In the genomic region with DNA sequence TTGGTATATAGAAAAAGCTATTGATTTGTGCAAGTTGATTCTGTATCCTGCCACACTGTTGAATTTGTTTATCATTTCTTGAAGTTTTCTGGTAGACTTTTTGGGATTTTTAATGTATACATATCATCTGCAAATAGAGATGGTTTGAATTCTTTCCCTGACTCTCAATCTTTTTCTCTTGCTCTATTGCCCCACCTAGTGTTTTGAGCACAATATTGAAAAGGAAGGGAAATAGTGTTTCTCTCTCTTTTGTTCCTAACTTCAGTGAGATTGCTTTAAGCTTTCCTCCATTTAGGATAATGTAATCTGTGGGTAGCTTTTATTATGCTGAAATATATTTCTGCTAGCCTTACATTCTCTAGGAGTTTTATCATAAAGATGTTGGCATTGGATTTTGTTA, we compare ENCODE assay signal across 23 mouse cellular contexts. TPM values are rescaled to one million over a fixed set of nuclear protein-coding genes. Genes with fewer than 3 reads are reported as not detected.
DNase-seq lines count a peak whose midpoint lies in the region; ATAC-seq and TF ChIP-seq lines count a peak whose summit lies in the region.
"Had no signal": no experiment of that assay in that cellular context is flagged by ENCODE, and none has a peak within 500 bp of the region (broad histone marks: within the 10 kb centered on the region; RNA-seq: fewer than 3 reads in every experiment).

No protein-coding gene starts in this region.

- H3K4me2 ChIP-seq in hindbrain, postnatal 0 days (ENCODE audit: low read depth, low read length): no peak overlapping the region
- no peak overlapping the region for H3K4me2 ChIP-seq in hindbrain, embryonic 16.5 days (ENCODE audit: low read length)
- H3K4me2 ChIP-seq in lung, postnatal 0 days (replicated peaks; ENCODE audit: low read depth, low read length): no peak overlapping the region
- H3K4me2 ChIP-seq: forebrain, embryonic 15.5 days; midbrain, embryonic 12.5 days had no signal

- no peak for TF ChIP-seq EP300 in lung, postnatal 0 days (IDR thresholded peaks at IDR 0.05)

- H3K27me3 ChIP-seq in hindbrain, postnatal 0 days (ENCODE audit: insufficient read depth, low read length): no peaks in the 10 kb centered on the region
- no peaks in the 10 kb centered on the region for H3K27me3 ChIP-seq in hindbrain, embryonic 16.5 days (replicated peaks; ENCODE audit: control insufficient read depth, insufficient read depth, low read length)
- H3K27me3 ChIP-seq in lung, postnatal 0 days (replicated peaks; ENCODE audit: insufficient read depth, low read length): no peaks in the 10 kb centered on the region
- H3K27me3 ChIP-seq: forebrain, embryonic 15.5 days; midbrain, embryonic 12.5 days had no signal

- ATAC-seq in hindbrain, postnatal 0 days: no peak
- ATAC-seq in hindbrain, embryonic 16.5 days: no peak
- ATAC-seq in lung, postnatal 0 days: no peak
- ATAC-seq in cerebellum, adult (ENCODE audit: insufficient number of reproducible peaks, low FRiP score, low TSS enrichment): no peak
- ATAC-seq: CD4-positive, CD25-positive, alpha-beta regulatory T cell, adult 4 months; forebrain, embryonic 15.5 days; inflammation-experienced regulatory T-cells, adult 6 months had no signal

- no peak for DNase-seq in hindbrain, postnatal 0 days (ENCODE audit: low spot score)
- no peak for DNase-seq in lung, postnatal 0 days (ENCODE audit: low spot score)
- no peak for DNase-seq in lung, postnatal 14 days
- DNase-seq in NIH3T3 (ENCODE audit: low read depth): peak; percentile 39
- DNase-seq in layer of hippocampus, adult 8-10 months (ENCODE audit: low spot score in 2 of 2): no peak
- DNase-seq: adrenal gland, adult 8-10 months; cerebellum, adult 8-10 months; gastrocnemius, postnatal 14 days; heart, postnatal 14 days; kidney, postnatal 10 days; lung, postnatal 4 days; thymus, postnatal 4 days had no signal

- no peak overlapping the region for H3K9ac ChIP-seq in hindbrain, postnatal 0 days (replicated peaks; ENCODE audit: low read length)
- no peak overlapping the region for H3K9ac ChIP-seq in hindbrain, embryonic 16.5 days (ENCODE audit: low read depth, low read length)
- H3K9ac ChIP-seq in lung, postnatal 0 days (replicated peaks; ENCODE audit: low read depth): no peak overlapping the region
- H3K9ac ChIP-seq: forebrain, embryonic 15.5 days; liver, embryonic 14.5 days; midbrain, embryonic 12.5 days had no signal

- no peak overlapping the region for H3K4me3 ChIP-seq in hindbrain, postnatal 0 days (ENCODE audit: low read length)
- H3K4me3 ChIP-seq in hindbrain, embryonic 16.5 days (ENCODE audit: low read length): no peak overlapping the region
- no peak overlapping the region for H3K4me3 ChIP-seq in lung, postnatal 0 days (ENCODE audit: low read depth, low read length)
- H3K4me3 ChIP-seq: forebrain, embryonic 15.5 days; midbrain, embryonic 12.5 days; myocyte had no signal

- no peaks in the 10 kb centered on the region for H3K9me3 ChIP-seq in hindbrain, postnatal 0 days (ENCODE audit: low read length)
- H3K9me3 ChIP-seq in hindbrain, embryonic 16.5 days (ENCODE audit: control insufficient read depth, low read length): no peaks in the 10 kb centered on the region
- no peaks in the 10 kb centered on the region for H3K9me3 ChIP-seq in lung, postnatal 0 days (ENCODE audit: low read length)
- H3K9me3 ChIP-seq: forebrain, embryonic 15.5 days had no signal

- no peaks in the 10 kb centered on the region for H3K4me1 ChIP-seq in hindbrain, postnatal 0 days (ENCODE audit: insufficient read depth, low read length)
- no peaks in the 10 kb centered on the region for H3K4me1 ChIP-seq in hindbrain, embryonic 16.5 days (ENCODE audit: control insufficient read depth, insufficient read depth, low read depth, low read length)
- H3K4me1 ChIP-seq in lung, postnatal 0 days (ENCODE audit: insufficient read depth, low read depth, low read length): no peaks in the 10 kb centered on the region
- H3K4me1 ChIP-seq: forebrain, embryonic 15.5 days; midbrain, embryonic 12.5 days had no signal

- no peak overlapping the region for H3K27ac ChIP-seq in hindbrain, postnatal 0 days
- H3K27ac ChIP-seq in hindbrain, embryonic 16.5 days (ENCODE audit: low read depth, low read length): no peak overlapping the region
- H3K27ac ChIP-seq in lung, postnatal 0 days (ENCODE audit: low read length): no peak overlapping the region
- H3K27ac ChIP-seq: forebrain, embryonic 15.5 days; liver, embryonic 14.5 days; midbrain, embryonic 12.5 days had no signal

- 0 out of 2 replicates have a peak, but pooled peaks have one; percentile 16 for TF ChIP-seq CTCF in hindbrain, postnatal 0 days (IDR thresholded peaks at IDR 0.05; ENCODE audit: low read depth)
- TF ChIP-seq CTCF in lung, postnatal 0 days (IDR thresholded peaks at IDR 0.05): 0 out of 2 replicates have a peak, but pooled peaks have one; percentile 19

- no peaks in the 10 kb centered on the region for H3K36me3 ChIP-seq in hindbrain, postnatal 0 days (ENCODE audit: insufficient read depth, low read length)
- H3K36me3 ChIP-seq in hindbrain, embryonic 16.5 days (ENCODE audit: control insufficient read depth, insufficient read depth, low read length): no peaks in the 10 kb centered on the region
- no peaks in the 10 kb centered on the region for H3K36me3 ChIP-seq in lung, postnatal 0 days (ENCODE audit: insufficient read depth, low read length)
- H3K36me3 ChIP-seq: forebrain, embryonic 15.5 days; midbrain, embryonic 12.5 days had no signal

RNA-seq across cellular contexts. Expression of gene Pate1, which starts 20.1 kb away (rescaled TPM):
- total RNA-seq in hindbrain, postnatal 0 days (2014; rRNA removed): not detected in 2 replicates
- polyA plus RNA-seq in hindbrain, postnatal 0 days (2015; fragmentation: Nextera tagmentation; extraction: Ambion mirVana): not detected in 2 replicates
- not detected in 2 replicates for polyA plus RNA-seq in hindbrain, embryonic 16.5 days (2015; fragmentation: Nextera tagmentation; extraction: Ambion mirVana)
- not detected in 2 replicates for polyA plus RNA-seq in lung, postnatal 0 days (2015; fragmentation: Nextera tagmentation; extraction: Ambion mirVana)
- not detected for total RNA-seq in layer of hippocampus, adult 8-10 months (2022)
- total RNA-seq: adrenal gland, adult 8-10 months; gastrocnemius, postnatal 14 days; heart, postnatal 14 days; layer of hippocampus, postnatal 14 days; neutrophil, adult 5-6 weeks had no signal
- polyA plus RNA-seq: forebrain, embryonic 15.5 days; inflammation-experienced regulatory T-cells, adult 6 months; limb, embryonic 11.5 days; liver, embryonic 14.5 days; midbrain, embryonic 12.5 days had no signal

RNA-seq across cellular contexts. Expression of gene Gm17677, which starts 33.6 kb away (rescaled TPM):
- not detected in 2 replicates for total RNA-seq in hindbrain, postnatal 0 days (2014; rRNA removed)
- polyA plus RNA-seq in hindbrain, postnatal 0 days (2015; fragmentation: Nextera tagmentation; extraction: Ambion mirVana): not detected in 2 replicates
- polyA plus RNA-seq in hindbrain, embryonic 16.5 days (2015; fragmentation: Nextera tagmentation; extraction: Ambion mirVana): not detected in 2 replicates
- not detected in 2 replicates for polyA plus RNA-seq in lung, postnatal 0 days (2015; fragmentation: Nextera tagmentation; extraction: Ambion mirVana)
- not detected for total RNA-seq in layer of hippocampus, adult 8-10 months (2022)
- total RNA-seq: adrenal gland, adult 8-10 months; gastrocnemius, postnatal 14 days; heart, postnatal 14 days; layer of hippocampus, postnatal 14 days; neutrophil, adult 5-6 weeks had no signal
- polyA plus RNA-seq: CD4-positive, CD25-positive, alpha-beta regulatory T cell, adult 4 months; forebrain, embryonic 15.5 days; inflammation-experienced regulatory T-cells, adult 6 months; limb, embryonic 11.5 days; liver, embryonic 14.5 days; midbrain, embryonic 12.5 days; myocyte had no signal

RNA-seq across cellular contexts. Expression of gene Pate3, which starts 59.3 kb away (rescaled TPM):
- total RNA-seq in hindbrain, postnatal 0 days (2014; rRNA removed): not detected in 2 replicates
- polyA plus RNA-seq in hindbrain, postnatal 0 days (2015; fragmentation: Nextera tagmentation; extraction: Ambion mirVana): not detected in 2 replicates
- polyA plus RNA-seq in hindbrain, embryonic 16.5 days (2015; fragmentation: Nextera tagmentation; extraction: Ambion mirVana): not detected in 2 replicates
- polyA plus RNA-seq in lung, postnatal 0 days (2015; fragmentation: Nextera tagmentation; extraction: Ambion mirVana): not detected in 2 replicates
- total RNA-seq in layer of hippocampus, adult 8-10 months (2022): not detected
- total RNA-seq: adrenal gland, adult 8-10 months; gastrocnemius, postnatal 14 days; heart, postnatal 14 days; layer of hippocampus, postnatal 14 days; neutrophil, adult 5-6 weeks had no signal
- polyA plus RNA-seq: CD4-positive, CD25-positive, alpha-beta regulatory T cell, adult 4 months; forebrain, embryonic 15.5 days; inflammation-experienced regulatory T-cells, adult 6 months; limb, embryonic 11.5 days; liver, embryonic 14.5 days; midbrain, embryonic 12.5 days; myocyte had no signal
